Mouse (Mus musculus): ENCODE measurements around the gene Olfr813. TPM values are rescaled to one million over a fixed set of nuclear protein-coding genes. Genes with fewer than 3 reads are reported as not detected.
"Not testable (repeated sequence)": the region's sequence is repeated elsewhere in the genome, so short reads cannot be mapped to it uniquely, and the experiment has no call there.

Gene Olfr813
- not detected for total RNA-seq (2022)

DNA sequence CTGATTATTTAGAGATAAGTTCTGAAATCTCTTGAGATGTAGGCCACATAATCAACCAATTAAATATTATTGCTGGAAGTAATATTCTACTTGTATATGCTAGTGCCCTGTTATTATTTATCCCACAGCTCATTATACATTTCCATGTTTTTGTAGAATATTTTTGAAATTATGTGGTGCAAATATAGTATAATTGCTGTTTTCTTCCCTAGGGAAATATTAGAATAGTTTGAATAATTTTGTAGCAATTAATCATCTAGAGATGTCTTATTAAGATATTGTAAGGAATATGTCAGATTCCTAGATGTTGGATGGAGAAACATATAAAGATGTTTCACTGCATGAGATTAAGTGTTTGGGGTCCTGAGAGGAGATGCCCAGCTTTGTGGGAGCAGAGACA lies at the start of gene Olfr813:
Olfr813 (plus strand) TSS at position 301 of the 400 bp plus-strand sequence.
- no peak for DNase-seq (ENCODE audit: low spot score in 2 of 2)

DNA sequence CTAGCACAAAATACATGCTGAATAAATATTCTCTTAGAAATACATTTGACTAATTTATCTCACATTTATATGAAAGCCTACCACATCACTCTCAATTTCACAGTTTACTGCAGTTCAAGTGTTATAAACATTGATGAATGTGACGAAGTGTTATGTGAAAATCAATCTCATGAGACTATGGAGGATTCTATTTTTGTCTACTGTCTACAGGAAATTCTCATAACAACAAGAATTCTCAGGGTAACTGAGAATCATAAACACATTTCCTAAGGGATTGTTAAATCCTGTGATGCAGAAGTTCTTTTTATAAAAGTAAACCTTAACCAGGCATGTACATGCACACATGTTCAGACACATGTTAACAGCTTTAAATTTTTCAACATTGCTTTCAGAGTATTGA lies 9.2 kb upstream of the Olfr813 start, which contains the start of gene Olfr812:
Olfr812 (minus strand) TSS at position 101 of the 400 bp plus-strand sequence.
- no peak for DNase-seq (ENCODE audit: low spot score in 2 of 2)

DNA sequence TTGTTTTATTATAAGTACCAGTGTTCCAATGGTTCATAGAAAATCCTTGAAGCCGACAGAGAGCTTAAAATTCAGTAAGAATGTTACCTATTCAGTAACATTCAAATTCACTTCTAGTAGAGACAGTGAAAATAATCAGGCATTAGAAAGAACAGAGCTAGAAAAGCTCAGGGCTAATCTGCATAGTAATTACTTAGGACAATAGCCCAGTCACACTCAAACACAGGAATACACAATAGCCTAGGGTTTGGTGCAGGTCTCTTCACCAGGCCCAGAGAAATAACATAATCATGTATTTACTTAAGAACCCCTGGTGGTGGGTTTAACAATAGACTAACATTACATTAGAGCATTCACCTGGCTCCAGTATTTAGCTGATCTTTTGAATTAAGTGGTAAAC lies 7.8 kb upstream of the Olfr813 start:
- DNase-seq (ENCODE audit: low spot score in 2 of 2) = no peak

DNA sequence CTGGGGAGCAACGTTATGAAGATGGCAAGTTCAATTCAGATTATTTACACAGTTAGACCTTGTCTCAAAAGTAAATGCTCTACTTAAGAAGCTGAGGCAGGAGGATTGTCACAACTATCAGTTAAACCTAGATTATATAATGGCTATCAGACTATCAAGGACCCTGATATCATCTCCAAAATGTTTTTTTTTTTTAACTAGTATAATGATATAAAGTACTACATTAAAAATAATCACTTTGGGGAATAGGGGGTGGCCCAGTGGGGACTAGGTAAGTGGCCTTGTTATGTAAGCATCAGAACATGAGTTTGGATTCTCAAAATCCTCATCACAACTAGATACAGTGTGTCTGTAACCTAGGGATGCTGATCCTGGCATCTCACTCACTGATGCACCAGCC lies 24.6 kb downstream of the Olfr813 start, which contains the start of gene Olfr814:
Olfr814 (minus strand) TSS at position 101 of the 400 bp plus-strand sequence.
- not testable (repeated sequence) for DNase-seq (ENCODE audit: low spot score in 2 of 2)

DNA sequence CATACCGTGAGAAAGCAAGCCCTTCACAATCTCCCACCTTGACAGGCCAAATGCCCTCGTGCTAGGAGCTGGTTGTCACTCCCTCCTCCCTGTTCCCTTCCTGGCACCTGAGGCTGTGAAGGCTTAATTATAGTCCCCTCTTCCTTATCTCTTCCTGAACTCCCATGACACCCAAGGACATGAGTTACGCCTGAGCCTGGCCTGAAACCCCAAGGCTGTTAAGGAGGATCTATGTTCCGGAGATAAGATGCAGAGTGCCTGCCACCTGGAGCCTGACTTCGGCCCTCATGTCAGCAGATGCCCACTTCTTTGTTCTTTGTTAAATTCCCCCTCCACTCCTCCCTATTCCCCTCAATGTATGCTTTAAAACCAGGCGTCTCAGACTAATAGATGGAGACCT lies 30.3 kb downstream of the Olfr813 start:
- DNase-seq (ENCODE audit: low spot score in 2 of 2) = not testable (repeated sequence)

DNA sequence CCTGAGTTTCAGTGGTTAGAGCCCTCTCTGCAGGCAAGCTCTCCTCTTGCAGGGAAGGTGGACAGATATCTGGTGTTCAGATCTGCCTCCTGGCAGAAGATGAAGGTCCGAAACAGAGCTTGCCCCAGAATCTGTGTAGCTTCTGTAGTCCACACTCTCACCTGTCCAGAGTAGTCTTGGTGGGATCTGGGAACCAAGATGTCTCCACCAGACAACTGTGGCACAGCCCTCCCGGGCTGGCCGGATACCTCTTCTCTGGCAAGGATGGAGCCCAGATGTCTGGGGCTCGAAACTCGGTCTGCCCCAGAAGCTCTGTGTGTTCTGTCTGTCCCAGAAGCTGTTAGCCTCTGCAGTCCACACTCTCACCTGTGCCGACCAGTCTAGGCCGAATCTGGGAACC lies 30.8 kb downstream of the Olfr813 start:
- DNase-seq (ENCODE audit: low spot score in 2 of 2) = no peak

DNA sequence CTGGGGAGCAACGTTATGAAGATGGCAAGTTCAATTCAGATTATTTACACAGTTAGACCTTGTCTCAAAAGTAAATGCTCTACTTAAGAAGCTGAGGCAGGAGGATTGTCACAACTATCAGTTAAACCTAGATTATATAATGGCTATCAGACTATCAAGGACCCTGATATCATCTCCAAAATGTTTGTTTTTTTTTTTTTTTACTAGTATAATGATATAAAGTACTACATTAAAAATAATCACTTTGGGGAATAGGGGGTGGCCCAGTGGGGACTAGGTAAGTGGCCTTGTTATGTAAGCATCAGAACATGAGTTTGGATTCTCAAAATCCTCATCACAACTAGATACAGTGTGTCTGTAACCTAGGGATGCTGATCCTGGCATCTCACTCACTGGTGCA lies 50.6 kb downstream of the Olfr813 start, which contains the start of gene Olfr815:
Olfr815 (minus strand) TSS at position 101 of the 400 bp plus-strand sequence.
- not testable (repeated sequence) for DNase-seq (ENCODE audit: low spot score in 2 of 2)

Other genes starting within 250 kb of the Olfr813 start
- not detected for gene Olfr796, start 242.8 kb upstream of the Olfr813 start, total RNA-seq (2022)
- gene Olfr798, start 227.4 kb upstream of the Olfr813 start, total RNA-seq (2022) = not detected
- not detected for gene Olfr799, start 217.9 kb upstream of the Olfr813 start, total RNA-seq (2022)
- not detected for gene Olfr800, start 197.7 kb upstream of the Olfr813 start, total RNA-seq (2022)
- not detected for gene Olfr801, start 181.5 kb upstream of the Olfr813 start, total RNA-seq (2022)
- under 1 TPM in 1 of 4 experiments, not detected in 3; 0.11 TPM for gene Olfr802, start 167.2 kb upstream of the Olfr813 start, total RNA-seq (2022)
- not detected for gene Olfr803, start 161.1 kb upstream of the Olfr813 start, total RNA-seq (2022)
- not detected for gene Olfr804, start 152.2 kb upstream of the Olfr813 start, total RNA-seq (2022)
- not detected for gene Olfr805, start 126.0 kb upstream of the Olfr813 start, total RNA-seq (2022)
- not detected for gene Olfr806, start 113.4 kb upstream of the Olfr813 start, total RNA-seq (2022)
- gene Olfr807, start 97.6 kb upstream of the Olfr813 start, total RNA-seq (2022) = not detected
- not detected for gene Olfr808, start 89.9 kb upstream of the Olfr813 start, total RNA-seq (2022)
- gene Olfr809, start 80.7 kb upstream of the Olfr813 start, total RNA-seq (2022) = not detected
- gene Olfr810, start 60.5 kb upstream of the Olfr813 start, total RNA-seq (2022) = not detected
- gene Olfr811, start 51.0 kb upstream of the Olfr813 start, total RNA-seq (2022) = not detected
- gene Olfr812, start 9.3 kb upstream of the Olfr813 start, total RNA-seq (2022) = not detected
- not detected for gene Olfr814, start 24.5 kb downstream of the Olfr813 start, total RNA-seq (2022)
- gene Olfr815, start 50.5 kb downstream of the Olfr813 start, total RNA-seq (2022) = not detected
- not detected for gene Olfr816, start 60.2 kb downstream of the Olfr813 start, total RNA-seq (2022)
- gene Olfr818, start 93.7 kb downstream of the Olfr813 start, total RNA-seq (2022) = not detected
- gene Olfr819, start 111.9 kb downstream of the Olfr813 start, total RNA-seq (2022) = not detected
- not detected for gene Olfr247, start 120.8 kb downstream of the Olfr813 start, total RNA-seq (2022)
- not detected for gene Gm10310, start 129.7 kb downstream of the Olfr813 start, total RNA-seq (2022)
- gene Olfr820, start 157.3 kb downstream of the Olfr813 start, total RNA-seq (2022) = not detected
- gene Olfr821, start 175.0 kb downstream of the Olfr813 start, total RNA-seq (2022) = not detected
- not detected for gene Olfr822, start 215.8 kb downstream of the Olfr813 start, total RNA-seq (2022)

All from left cerebral cortex, adult 8-10 months (tissue).